Comparison of ENCODE assay signal across 8 mouse cellular contexts in the genomic region with DNA sequence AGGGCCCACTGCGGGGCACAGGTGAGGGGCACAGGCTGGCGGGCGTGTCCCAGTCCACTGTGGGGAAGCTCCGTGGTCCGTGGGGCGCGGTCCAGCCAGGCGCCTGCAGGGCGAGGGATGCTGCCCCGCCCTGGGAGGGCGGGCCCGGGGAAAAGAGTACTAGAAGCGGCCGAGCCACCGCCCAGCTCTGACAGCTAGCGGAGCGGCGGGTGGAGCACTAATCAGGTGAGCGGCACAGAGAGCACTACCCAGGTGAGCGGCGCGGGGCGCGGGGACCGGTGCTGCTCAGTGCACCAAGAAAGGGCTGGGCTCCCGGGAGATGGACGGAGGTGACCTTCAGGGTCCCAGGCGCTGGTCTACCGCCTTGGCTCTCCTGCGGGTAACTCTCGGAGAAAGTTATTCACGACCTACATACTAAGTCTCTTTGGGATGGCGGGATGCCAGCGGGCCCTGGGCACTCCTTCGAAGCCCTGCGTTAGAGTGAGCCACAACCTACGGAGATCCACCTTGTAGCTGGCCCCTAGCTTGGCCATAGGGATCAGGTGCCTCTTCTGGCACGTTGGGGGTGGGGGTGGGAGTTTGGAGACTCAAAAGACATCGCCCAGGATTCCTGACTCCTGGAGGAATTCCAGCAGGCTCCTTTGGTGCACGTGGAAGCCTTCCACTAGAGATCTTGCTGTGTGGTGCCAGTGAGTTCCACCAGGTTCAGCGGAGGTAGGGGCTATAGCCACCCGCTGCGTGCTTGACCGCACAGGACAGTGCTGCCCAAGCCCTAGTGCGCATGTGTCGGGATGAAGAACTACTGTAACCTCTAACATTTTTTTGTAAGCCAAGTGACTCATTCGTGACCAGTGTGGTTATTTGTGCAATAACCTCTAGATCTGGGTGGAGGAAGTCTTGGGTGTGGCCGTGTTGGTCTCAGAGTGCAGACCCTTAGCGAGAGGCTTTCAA. TPM values are rescaled to one million over a fixed set of nuclear protein-coding genes. Genes with fewer than 3 reads are reported as not detected.
DNase-seq lines count a peak whose midpoint lies in the region; ATAC-seq and TF ChIP-seq lines count a peak whose summit lies in the region.

No protein-coding gene starts in this region.

- H3K9ac ChIP-seq in lung, embryonic 14.5 days = 0 out of 2 replicates have a peak overlapping the region, but pooled peaks have one; percentile 17

- H3K27ac ChIP-seq in lung, embryonic 14.5 days (ENCODE audit: low read depth) = no peak overlapping the region
- H3K27ac ChIP-seq in olfactory bulb, adult 2 months (ENCODE audit: insufficient read depth, low read depth, low read length) = no peak overlapping the region

- no peak for TF ChIP-seq CTCF in lung, embryonic 14.5 days (IDR thresholded peaks at IDR 0.05; ENCODE audit: low read depth)
- TF ChIP-seq CTCF in olfactory bulb, adult 2 months (IDR thresholded peaks at IDR 0.05; ENCODE audit: insufficient read depth, low read depth, low read length) = no peak

- H3K36me3 ChIP-seq in lung, embryonic 14.5 days (ENCODE audit: insufficient read depth) = no peaks in the 10 kb centered on the region

- peak; percentile 25 for DNase-seq in left cerebral cortex, postnatal 4 days
- no peak for DNase-seq in left cerebral cortex, postnatal 25 days (ENCODE audit: low spot score in 2 of 2)
- peak; percentile 54 for DNase-seq in c-Kit-positive CD71-positive TER-119-positive erythroid progenitor cells, embryonic 14.5 days (ENCODE audit: low spot score)
- DNase-seq in heart, adult 18-20 months = peak; percentile 52 to 62
- DNase-seq in kidney, adult 11 months = peak; percentile 54
- peak; percentile 31 for DNase-seq in lung, embryonic 14.5 days
- DNase-seq in right cerebral cortex, adult 2 months (ENCODE audit: low spot score in 2 of 2) = no peak

- H3K4me3 ChIP-seq in lung, embryonic 14.5 days (ENCODE audit: low read depth, low read length) = peak overlapping the region; percentile 27
- H3K4me3 ChIP-seq in olfactory bulb, adult 2 months (ENCODE audit: insufficient read depth, low read depth, low read length) = peak overlapping the region; percentile 3; the same call in 1 of the 2 replicates

- peak overlapping the region; percentile 58 for H3K4me2 ChIP-seq in lung, embryonic 14.5 days

- H3K9me3 ChIP-seq in lung, embryonic 14.5 days (ENCODE audit: low read depth, low read length) = no peaks in the 10 kb centered on the region

- intact Hi-C loops in left cerebral cortex, postnatal 4 days (cut with DNase I) = no loop called here
- intact Hi-C loops in left cerebral cortex, postnatal 25 days (cut with DNase I) = loop anchor here (5.0 kb wide), 1 partner anchor 48 kb away; no protein-coding TSS in a partner anchor

- H3K4me1 ChIP-seq in lung, embryonic 14.5 days (ENCODE audit: insufficient read depth) = no peaks in the 10 kb centered on the region
- peaks cover 10% of the 10 kb centered on the region; the same call in 1 of the 2 replicates for H3K4me1 ChIP-seq in olfactory bulb, adult 2 months (ENCODE audit: control insufficient read depth, insufficient read depth, low read length)

- 13% methylated on average over 48 of the region's 49 CpGs for WGBS in lung, embryonic 14.5 days
- 17% methylated on average over 48 of the region's 49 CpGs for WGBS in olfactory bulb, adult 2 months

- H3K27me3 ChIP-seq in lung, embryonic 14.5 days (ENCODE audit: insufficient read depth, low read length) = peaks cover 21% of the 10 kb centered on the region

- no peak for TF ChIP-seq POLR2A in olfactory bulb, adult 2 months (IDR thresholded peaks at IDR 0.05; ENCODE audit: insufficient read depth, low read depth, low read length)

- peak; percentile 52; the same call in 1 of the 2 replicates for ATAC-seq in lung, embryonic 14.5 days (ENCODE audit: insufficient read depth)

RNA-seq across cellular contexts. Expression of gene Lgals3, which starts 6.5 kb away (rescaled TPM):
- total RNA-seq in left cerebral cortex, postnatal 4 days (2021) = 1 to 10 TPM; 1.3 to 1.8 TPM
- 1 to 10 TPM in 1 of 2 experiments, not detected in 1; 2.4 TPM for total RNA-seq in left cerebral cortex, postnatal 25 days (2021)
- total RNA-seq in heart, adult 18-20 months (2021) = 1 to 10 TPM; 3.3 to 7.2 TPM
- 8.1 and 13.6 TPM in 2 replicates for polyA plus RNA-seq in lung, embryonic 14.5 days (2014; fragmentation: Nextera tagmentation; extraction: Ambion mirVana)
- not detected in 2 replicates for polyA plus RNA-seq in olfactory bulb, adult 2 months (2012; ENCODE audit: insufficient read depth, insufficient read length, low replicate concordance, missing spikeins)

RNA-seq across cellular contexts. Expression of gene Dlgap5, which starts 44.2 kb away (rescaled TPM):
- total RNA-seq in left cerebral cortex, postnatal 4 days (2021) = 1 to 10 TPM; 4.0 to 4.2 TPM
- under 1 TPM in 1 of 2 experiments, not detected in 1; 0.25 TPM for total RNA-seq in left cerebral cortex, postnatal 25 days (2021)
- under 1 TPM; 0.37 to 0.62 TPM for total RNA-seq in heart, adult 18-20 months (2021)
- polyA plus RNA-seq in lung, embryonic 14.5 days (2014; fragmentation: Nextera tagmentation; extraction: Ambion mirVana) = 56.0 and 58.6 TPM in 2 replicates
- not detected in 2 replicates for polyA plus RNA-seq in olfactory bulb, adult 2 months (2012; ENCODE audit: insufficient read depth, insufficient read length, low replicate concordance, missing spikeins)

Comparison
In these comparisons a context has a peak if more than half of its experiments do, and no peak if none do; other contexts are left out.
1. DNase-seq: peak in left cerebral cortex, postnatal 4 days (single experiment), c-Kit-positive CD71-positive TER-119-positive erythroid progenitor cells, embryonic 14.5 days (single experiment), heart, adult 18-20 months (2 of 2), kidney, adult 11 months (single experiment) and lung, embryonic 14.5 days (single experiment); none in left cerebral cortex, postnatal 25 days (0 of 2) and right cerebral cortex, adult 2 months (0 of 2).